Mouse (Mus musculus) left cerebral cortex, adult 9 months (tissue): ENCODE measurements around the gene Mgat5.

Experiments
- DNase-seq, 2 experiments: peaks; one replicate each; pipeline ENCODE4 v3.0.0; 2022; ENCODE audit warnings: low spot score in 2 of 2

The Mgat5 gene

DNA sequence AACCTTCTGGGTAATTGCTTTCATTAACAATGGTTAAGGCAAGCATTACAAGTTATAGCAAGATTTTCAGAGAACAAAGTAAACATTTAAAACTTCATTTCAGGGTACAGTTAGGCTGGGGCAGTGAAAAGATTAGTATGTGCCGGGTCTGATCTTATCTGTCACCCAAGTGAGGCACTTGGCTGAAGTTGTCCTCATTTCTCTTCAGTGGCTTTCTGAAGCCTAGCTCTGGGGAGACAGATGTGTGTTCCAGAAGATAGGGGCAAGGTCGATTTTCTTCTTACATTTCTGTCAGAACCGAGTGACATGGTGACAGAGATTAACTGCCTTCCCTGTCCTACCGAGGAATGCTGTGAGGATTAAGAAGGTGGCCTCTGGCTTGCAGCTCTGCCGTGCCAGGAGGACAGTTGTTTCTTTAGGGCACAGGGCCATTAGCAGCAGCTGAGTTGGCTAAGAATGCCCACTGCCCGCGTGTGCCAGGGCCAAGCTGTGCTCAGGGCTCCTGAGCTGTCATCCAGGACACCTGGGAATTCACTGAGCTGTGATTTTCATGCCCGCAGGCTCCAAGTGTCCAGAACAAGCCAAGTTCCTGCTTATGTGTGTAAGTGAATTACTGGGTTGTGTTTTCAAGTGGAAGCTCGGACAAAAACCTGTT lies 134.1 kb downstream of the Mgat5 start:
- no peak for DNase-seq

DNA sequence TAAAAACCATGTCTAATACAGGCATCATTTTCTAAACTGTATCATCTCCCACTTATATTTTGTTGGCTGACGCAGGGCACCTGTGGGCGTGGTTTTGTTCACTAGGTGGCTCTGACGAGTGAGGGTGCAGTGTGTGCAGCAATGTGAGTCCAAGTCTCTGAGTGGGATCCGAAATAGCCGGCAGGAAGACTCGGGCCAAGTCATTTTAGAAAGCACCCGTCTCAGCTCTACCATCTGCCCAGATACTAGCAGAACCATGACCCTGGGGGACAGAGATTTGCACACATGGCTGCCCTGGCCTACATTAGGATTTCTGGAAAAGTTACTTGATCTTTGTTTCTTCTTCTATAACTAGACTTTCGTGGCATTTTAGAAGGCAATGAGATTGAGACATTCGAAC lies 135.5 kb downstream of the Mgat5 start:
- DNase-seq, result no peak

GRCm38 (mm10) chr1:127344913-127345312 lies 140.1 kb downstream of the Mgat5 start:
- no peak for DNase-seq

GRCm38 (mm10) chr1:127346596-127347139 lies 141.9 kb downstream of the Mgat5 start:
- no peak for DNase-seq

DNA sequence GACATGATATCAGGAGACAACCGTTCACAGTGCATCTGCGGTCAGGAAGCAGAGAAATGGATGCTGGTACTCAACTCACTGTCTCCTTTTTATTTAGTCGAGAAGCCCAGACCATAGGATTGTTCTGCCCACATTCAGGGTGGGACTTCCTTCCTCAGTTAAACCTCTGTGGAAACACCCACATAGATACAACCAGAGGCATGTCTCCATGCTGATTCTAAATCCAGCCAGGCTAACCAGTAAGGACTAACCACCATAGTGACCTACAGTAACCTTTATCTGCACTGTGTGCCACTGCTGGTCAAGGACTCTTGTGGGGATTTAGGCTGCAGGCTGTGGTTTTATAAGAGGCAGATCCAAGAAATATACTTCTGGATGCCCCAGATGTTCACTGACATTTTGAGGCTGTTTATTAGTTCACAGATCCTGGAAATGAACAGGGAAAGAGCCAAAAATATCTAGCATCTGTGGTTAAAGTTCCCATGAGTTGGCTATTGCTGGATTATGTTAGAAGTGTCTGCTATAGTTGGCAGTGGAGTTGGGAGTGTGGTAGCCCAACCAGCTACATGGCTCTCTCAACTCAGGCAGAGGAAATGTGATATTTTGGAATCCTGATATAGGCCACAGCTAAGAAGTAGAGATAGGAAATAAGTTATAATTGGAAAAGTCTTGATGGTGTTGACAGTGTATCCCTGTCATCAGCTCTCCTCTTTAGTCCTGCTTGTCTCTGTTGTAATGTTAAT lies 143.2 kb downstream of the Mgat5 start:
- DNase-seq, result no peak

DNA sequence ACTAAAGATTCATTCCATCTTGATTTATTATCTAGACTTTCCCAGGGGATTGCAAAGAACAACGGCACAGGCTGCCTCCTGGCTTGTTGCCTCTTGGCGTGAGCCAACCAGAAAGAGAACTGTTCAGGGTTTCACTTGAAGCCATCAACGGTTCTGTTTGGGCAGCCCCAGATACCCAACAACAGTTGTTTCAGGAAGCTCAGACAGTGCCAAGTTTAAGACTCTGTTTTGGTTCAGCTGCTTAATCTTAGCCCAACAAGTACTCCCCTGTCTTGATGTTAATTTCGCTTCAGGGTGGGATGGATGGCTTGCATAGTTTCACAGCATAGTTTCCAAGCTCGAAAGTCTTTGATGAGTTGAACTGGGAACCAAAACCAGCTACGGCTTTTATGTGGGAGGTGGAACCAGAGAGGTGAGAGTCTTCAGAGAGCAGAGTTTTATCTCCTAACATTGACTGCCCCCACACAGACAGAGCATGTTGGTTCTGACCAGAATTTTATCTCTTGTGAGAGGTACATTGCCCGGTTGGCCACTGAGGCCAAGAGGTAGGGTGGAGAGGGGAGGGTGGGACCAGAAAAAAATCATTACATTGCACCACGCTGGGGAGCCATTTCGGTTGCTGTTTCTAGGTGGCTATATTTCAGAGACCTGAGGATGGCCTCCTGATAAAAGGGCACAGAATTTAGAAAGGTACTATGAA lies 144.0 kb downstream of the Mgat5 start:
- peak in 1 of 2 experiments; percentile 17 for DNase-seq

GRCm38 (mm10) chr1:127351380-127352057 lies 146.7 kb downstream of the Mgat5 start:
- DNase-seq, result peak in 1 of 2 experiments; percentile 22

DNA sequence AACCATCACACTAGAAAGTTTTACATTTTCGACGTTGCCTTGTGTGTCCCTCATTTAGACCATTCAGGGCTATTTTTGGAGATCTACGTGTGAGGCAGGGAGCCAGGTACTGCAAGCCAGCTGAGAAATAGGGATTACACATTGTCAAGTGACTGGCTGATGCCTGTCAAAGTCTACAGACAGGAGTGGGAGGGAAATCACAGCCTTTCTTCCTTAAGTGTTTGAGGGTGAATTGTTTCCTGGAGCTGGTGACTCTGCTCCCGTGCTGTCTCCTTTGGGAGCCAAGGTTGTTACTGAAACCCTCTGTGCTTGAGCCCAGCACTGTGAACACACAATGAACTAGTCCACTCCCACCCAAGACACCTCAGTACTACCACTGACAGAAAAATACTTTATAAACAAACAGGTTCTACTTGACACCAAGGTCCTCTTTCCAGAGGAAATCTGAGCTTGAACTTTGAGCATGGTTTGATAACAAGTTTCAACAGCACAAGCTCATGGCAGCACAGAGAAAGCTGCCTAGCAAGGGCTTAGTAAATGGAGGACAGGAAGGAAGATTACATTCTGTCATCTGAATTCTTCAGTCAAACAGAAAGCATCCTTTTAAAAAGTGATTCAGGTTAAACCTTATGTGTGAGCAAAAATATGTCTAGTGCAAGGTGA lies 147.4 kb downstream of the Mgat5 start:
- DNase-seq, result no peak

- DNase-seq, result no peak
Measured at GRCm38 (mm10) chr1:127353408-127353807, 148.6 kb downstream of the Mgat5 start.

DNA sequence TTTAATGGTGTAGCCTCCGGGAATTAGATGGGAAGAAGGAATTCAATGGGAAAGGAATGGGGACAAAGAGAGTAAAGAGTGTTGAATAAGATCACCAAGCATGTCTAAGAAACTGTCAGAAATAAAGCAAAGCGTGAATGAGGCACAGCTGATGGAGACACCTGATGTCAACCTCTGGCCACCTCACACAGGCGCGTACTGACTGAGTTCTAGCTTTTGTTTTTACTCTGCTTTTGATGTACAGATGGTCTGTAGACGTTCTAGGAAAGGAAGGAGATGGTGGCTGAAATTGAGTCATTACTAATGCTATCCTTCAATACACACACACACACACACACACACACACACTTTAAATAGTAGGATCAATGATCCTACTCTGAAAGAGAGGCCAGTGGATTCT lies 149.3 kb downstream of the Mgat5 start:
- DNase-seq, result no peak

DNA sequence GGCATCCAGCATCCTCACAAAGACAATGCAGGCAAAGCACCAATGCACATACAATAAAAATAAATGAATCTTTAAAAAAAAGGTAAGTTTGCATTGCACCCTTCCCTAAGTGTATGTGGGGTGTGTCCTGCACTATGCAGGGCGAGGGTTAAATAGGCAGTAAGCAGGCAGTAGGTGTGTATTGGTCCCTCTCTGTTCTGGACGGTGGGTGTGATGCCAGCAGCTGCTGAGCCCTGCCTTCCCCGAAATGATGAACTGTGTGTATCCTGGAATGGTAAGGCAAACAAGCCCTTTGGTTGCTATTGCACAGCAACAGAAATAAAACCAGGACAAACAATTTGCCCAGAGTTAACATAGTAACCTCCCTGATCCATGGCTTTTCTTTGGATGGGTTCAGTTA lies 150.2 kb downstream of the Mgat5 start:
- DNase-seq, result no peak

GRCm38 (mm10) chr1:127363638-127364037 lies 158.8 kb downstream of the Mgat5 start:
- DNase-seq, result no peak

DNA sequence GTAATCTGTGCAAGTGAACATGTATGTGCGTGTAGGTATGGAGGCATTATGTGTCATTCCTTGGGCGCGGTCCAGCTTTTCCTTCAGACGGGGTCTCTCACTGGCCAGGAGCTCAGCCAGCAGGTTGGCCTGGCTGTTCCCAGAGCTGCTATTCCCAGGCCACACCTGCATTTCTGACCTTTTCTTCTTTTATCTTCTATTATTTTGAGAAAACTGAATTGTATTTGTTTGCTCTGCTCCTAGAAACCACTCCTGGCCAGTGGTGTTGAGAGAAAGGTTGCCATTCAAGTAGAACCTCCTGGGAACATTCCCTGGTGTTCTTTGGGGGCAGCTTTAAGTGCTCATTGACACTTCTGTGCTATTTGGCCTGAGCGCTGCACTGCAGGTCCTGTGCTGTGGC lies 160.9 kb downstream of the Mgat5 start:
- no peak for DNase-seq

GRCm38 (mm10) chr1:127366111-127366510 lies 161.3 kb downstream of the Mgat5 start:
- no peak for DNase-seq

GRCm38 (mm10) chr1:127368513-127368912 lies 163.7 kb downstream of the Mgat5 start:
- peak in 1 of 2 experiments; percentile 22 for DNase-seq

DNA sequence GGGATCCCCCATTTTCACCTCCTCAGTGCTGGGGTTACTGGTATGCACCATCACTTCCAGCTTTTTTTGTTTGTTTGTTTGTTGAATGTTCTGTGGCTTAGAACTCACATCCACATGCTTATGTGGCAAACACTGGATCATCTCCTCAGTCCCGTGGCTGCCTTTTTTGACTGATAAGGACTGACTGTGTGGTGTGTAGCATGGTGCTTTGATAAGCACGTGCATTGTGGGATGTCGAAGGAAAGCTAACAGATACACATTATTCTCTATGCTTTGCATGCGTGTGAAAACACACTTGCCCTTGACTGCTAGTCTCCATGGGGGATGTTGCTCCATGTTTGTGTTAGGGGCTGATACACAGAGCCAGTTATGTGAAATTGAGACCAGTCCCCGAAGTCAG lies 164.7 kb downstream of the Mgat5 start:
- no peak for DNase-seq

GRCm38 (mm10) chr1:127372096-127372495 lies 167.3 kb downstream of the Mgat5 start:
- no peak for DNase-seq

- DNase-seq, result no peak
Measured at GRCm38 (mm10) chr1:127373559-127373958, 168.7 kb downstream of the Mgat5 start.

GRCm38 (mm10) chr1:127374157-127374556 lies 169.3 kb downstream of the Mgat5 start:
- DNase-seq, result no peak

DNA sequence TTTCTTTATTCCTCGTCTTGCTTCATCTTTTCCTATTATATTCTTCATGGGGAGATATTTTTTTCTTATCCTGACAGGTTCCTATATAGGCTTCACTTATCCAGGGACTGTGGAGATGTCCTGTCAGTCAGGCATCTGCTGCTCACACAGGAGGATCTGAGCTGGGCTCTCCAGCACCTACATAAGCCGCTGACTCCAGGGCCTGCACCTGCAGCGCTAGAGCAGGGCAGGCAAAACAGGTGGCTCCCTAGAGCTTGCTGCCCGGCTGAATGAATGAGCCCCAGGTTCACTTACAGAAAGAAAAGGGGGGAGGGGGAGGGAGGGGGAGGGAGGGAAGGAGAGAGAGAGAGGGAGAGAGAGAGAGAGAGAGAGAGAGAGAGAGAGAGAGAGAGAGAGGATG lies 175.3 kb downstream of the Mgat5 start:
- DNase-seq, result no peak

- DNase-seq, result peak; percentile 13 to 21
Measured at GRCm38 (mm10) chr1:127380749-127381501, 176.1 kb downstream of the Mgat5 start.
